Mouse (Mus musculus) liver, adult (tissue): ENCODE results near the gene Spryd3.

Experiments used
- GATA4 ChIP-seq: IDR thresholded peaks from 2 replicates; pipeline ENCODE4 v1.6.1; 2014; ENCODE audit warnings: mild to moderate bottlenecking, low read length; ENCODE audit not compliant: insufficient replicate concordance

The Spryd3 gene

GRCm38 (mm10) chr15:102120530-102120929 is 15.5 kb downstream of the Spryd3 start:
- no peak for TF ChIP-seq GATA4

GRCm38 (mm10) chr15:102119831-102120170 is 16.2 kb downstream of the Spryd3 start:
- TF ChIP-seq GATA4, result peak; percentile 48; the same call in 1 of the 2 replicates

- TF ChIP-seq GATA4, result no peak
Observed at GRCm38 (mm10) chr15:102119121-102119830, 16.8 kb downstream of the Spryd3 start.

GRCm38 (mm10) chr15:102118591-102118990 is 17.4 kb downstream of the Spryd3 start:
- no peak for TF ChIP-seq GATA4

GRCm38 (mm10) chr15:102117461-102118443 is 18.3 kb downstream of the Spryd3 start:
- TF ChIP-seq GATA4, result no peak

GRCm38 (mm10) chr15:102116753-102117415 is 19.1 kb downstream of the Spryd3 start:
- TF ChIP-seq GATA4, result no peak

- no peak for TF ChIP-seq GATA4
Observed at GRCm38 (mm10) chr15:102115731-102116231, 20.3 kb downstream of the Spryd3 start.

- no peak for TF ChIP-seq GATA4
Observed at GRCm38 (mm10) chr15:102114651-102115260, 21.3 kb downstream of the Spryd3 start.

- no peak for TF ChIP-seq GATA4
Observed at GRCm38 (mm10) chr15:102113674-102114073, 22.4 kb downstream of the Spryd3 start.

GRCm38 (mm10) chr15:102112827-102113226 is 23.2 kb downstream of the Spryd3 start:
- TF ChIP-seq GATA4, result no peak

- no peak for TF ChIP-seq GATA4
Observed at GRCm38 (mm10) chr15:102112181-102112580, 23.9 kb downstream of the Spryd3 start.

GRCm38 (mm10) chr15:102111495-102111829 is 24.6 kb downstream of the Spryd3 start:
- TF ChIP-seq GATA4, result no peak

GRCm38 (mm10) chr15:102110701-102111494 is 25.1 kb downstream of the Spryd3 start:
- no peak for TF ChIP-seq GATA4

GRCm38 (mm10) chr15:102110271-102110670 is 25.8 kb downstream of the Spryd3 start:
- TF ChIP-seq GATA4, result no peak
